Mouse (Mus musculus) ES-Bruce4 (cell line): ENCODE measurements around the gene Magi1. TPM values are rescaled to one million over a fixed set of nuclear protein-coding genes. Genes with fewer than 3 reads are reported as not detected.

Experiments
- H3K27ac ChIP-seq: 2 replicates; pipeline ENCODE4 v1.5.1; 2012; ENCODE audit warnings: low read length, inconsistent platforms; ENCODE audit not compliant: insufficient read depth
- H3K27me3 ChIP-seq: 2 replicates; pipeline ENCODE4 v1.6.1; 2012; ENCODE audit warnings: mild to moderate bottlenecking, low read length, inconsistent platforms; ENCODE audit not compliant: control insufficient read depth, poor library complexity, insufficient read depth, severe bottlenecking
- H3K36me3 ChIP-seq: 2 replicates; pipeline ENCODE4 v1.6.1; 2012; ENCODE audit warnings: inconsistent platforms, mild to moderate bottlenecking, low read length, moderate library complexity; ENCODE audit not compliant: control insufficient read depth, poor library complexity, insufficient read depth, severe bottlenecking
- H3K4me1 ChIP-seq: one replicate; pipeline ENCODE4 v1.8.1; 2011; ENCODE audit warnings: low read length; ENCODE audit not compliant: control insufficient read depth, insufficient read depth
- H3K4me3 ChIP-seq: 2 replicates; pipeline ENCODE4 v1.5.1; 2011; ENCODE audit warnings: low read depth, mild to moderate bottlenecking, low read length
- H3K9ac ChIP-seq: 2 replicates; pipeline ENCODE4 v1.6.1; 2012; ENCODE audit warnings: low read depth, mild to moderate bottlenecking, inconsistent platforms; ENCODE audit not compliant: poor library complexity, severe bottlenecking
- H3K9me3 ChIP-seq: replicated peaks from 2 replicates; pipeline ENCODE4 v1.6.1; 2012; ENCODE audit warnings: mild to moderate bottlenecking, low read length, inconsistent platforms; ENCODE audit not compliant: control insufficient read depth, poor library complexity, insufficient read depth, severe bottlenecking
- CTCF ChIP-seq: IDR thresholded peaks from one replicate; pipeline ENCODE4 v1.8.1; 2011; ENCODE audit warnings: low read depth, low read length
- EP300 ChIP-seq: IDR thresholded peaks from 2 replicates; pipeline ENCODE4 v1.6.1; 2011; ENCODE audit warnings: low read depth, low read length; ENCODE audit not compliant: insufficient read depth
- POLR2A ChIP-seq: IDR thresholded peaks from one replicate; pipeline ENCODE4 v1.8.1; 2011; ENCODE audit warnings: low read length; ENCODE audit not compliant: insufficient read depth
- polyA plus RNA-seq: library from polyadenylated mRNA; stranded (reverse); fragments of >200 nt; gene quantifications from 2 replicates; pipeline ENCODE4 v1.2.4, GENCODE M21; 2011; ENCODE audit warnings: low read depth; ENCODE audit not compliant: missing spikeins, insufficient read depth, insufficient read length

The Magi1 gene
- polyA plus RNA-seq, 1 experiment, result 22.4 TPM

DNA sequence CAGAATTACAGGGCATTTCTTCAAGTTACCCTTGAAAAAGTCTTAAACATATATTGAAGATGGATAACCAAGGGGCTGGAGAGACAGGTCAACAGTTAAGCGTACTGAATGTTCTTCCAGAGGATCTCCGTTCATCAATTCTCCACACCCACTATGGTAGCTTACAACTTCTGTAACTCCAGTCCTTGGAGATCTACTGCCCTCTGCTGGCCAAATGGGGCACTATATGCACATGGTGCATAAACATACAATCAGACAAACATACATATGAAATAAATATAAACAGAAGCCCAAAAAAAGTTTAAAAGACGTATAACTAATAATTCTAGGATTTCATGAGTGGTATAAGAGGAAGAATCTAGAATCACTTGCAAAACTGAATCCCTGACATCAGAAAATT lies 244.8 kb downstream of the Magi1 start:
- peaks cover 4% of the 10 kb centered on the region for H3K4me1 ChIP-seq
- TF ChIP-seq EP300, result no peak
- TF ChIP-seq CTCF, result no peak
- TF ChIP-seq POLR2A, result no peak
- no peak overlapping the region for H3K27ac ChIP-seq
- H3K9ac ChIP-seq, result no peak overlapping the region
- H3K9me3 ChIP-seq, result no peaks in the 10 kb centered on the region
- no peaks in the 10 kb centered on the region for H3K27me3 ChIP-seq
- H3K36me3 ChIP-seq, result no peaks in the 10 kb centered on the region
- no peak overlapping the region for H3K4me3 ChIP-seq

DNA sequence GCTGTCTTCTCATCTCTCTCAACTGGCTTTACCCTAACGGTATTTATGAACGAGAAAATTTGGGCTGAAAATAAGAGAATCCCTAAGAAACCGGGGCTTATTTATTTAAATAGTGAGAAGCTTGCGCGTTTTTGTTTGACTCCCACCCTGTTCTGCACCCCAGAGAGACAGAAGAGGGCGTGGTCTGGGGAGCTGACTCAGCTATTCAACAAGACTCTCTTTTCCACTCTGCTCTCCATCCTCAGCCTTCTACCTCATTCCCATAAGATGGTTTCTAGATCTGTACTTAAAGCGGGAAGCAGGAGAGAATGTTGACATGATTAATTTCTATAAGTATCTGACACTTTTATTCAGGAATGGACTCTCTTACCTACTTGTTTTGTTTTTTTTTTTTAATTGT lies 247.2 kb downstream of the Magi1 start:
- Histone ChIP-seq H3K4me1 (peaks cover 4% of the 10 kb centered on the region), H3K9me3 (no peaks in the 10 kb centered on the region; the same call in 1 of the 2 replicates), H3K27me3 (no peaks in the 10 kb centered on the region), H3K4me3 (no peak overlapping the region), H3K9ac (no peak overlapping the region), H3K27ac (no peak overlapping the region), H3K36me3 (no peaks in the 10 kb centered on the region)
- TF ChIP-seq POLR2A (no peak), EP300 (no peak)

DNA sequence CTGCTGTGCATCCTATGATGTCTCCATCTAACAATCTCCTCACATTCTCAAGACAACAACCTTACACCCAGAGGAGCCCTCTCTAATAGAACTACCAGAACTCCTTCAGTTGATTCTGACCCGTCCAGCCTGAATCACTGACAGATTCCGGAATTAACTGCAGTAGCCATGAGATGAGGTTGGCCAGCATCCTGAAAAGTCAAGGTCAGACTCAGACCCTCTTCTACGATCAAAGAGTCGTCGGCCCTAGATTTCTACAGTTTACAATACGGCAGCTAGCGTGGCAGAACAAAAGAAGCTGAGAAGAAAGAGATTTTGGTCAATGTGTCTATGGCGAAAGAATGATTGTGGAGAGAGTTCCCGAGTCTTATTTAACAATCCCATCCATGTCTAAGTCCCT lies 257.4 kb downstream of the Magi1 start:
- Histone ChIP-seq H3K4me1 (no peaks in the 10 kb centered on the region), H3K9me3 (no peaks in the 10 kb centered on the region), H3K9ac (no peak overlapping the region), H3K4me3 (no peak overlapping the region), H3K36me3 (no peaks in the 10 kb centered on the region), H3K27me3 (no peaks in the 10 kb centered on the region), H3K27ac (no peak overlapping the region)
- TF ChIP-seq CTCF (no peak), EP300 (no peak), POLR2A (no peak)

DNA sequence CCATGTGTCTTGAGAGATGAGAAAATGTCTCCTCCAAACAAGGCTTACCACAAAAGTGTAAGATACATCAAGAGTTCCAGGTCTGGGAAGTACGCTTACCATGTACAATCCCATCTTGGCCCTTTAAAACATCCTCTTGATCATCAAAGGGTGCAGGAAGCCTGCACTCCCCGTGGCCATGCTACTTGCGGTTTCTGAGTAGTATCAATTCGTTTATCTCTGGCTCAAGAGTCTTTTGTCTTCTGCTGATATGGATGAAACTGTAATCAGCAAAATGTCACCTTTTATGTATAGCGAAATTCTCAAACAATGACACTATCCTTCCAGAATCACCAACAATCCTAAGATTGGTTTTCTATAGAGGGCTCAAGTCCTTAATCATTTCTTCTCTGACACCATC lies 261.3 kb downstream of the Magi1 start:
- TF ChIP-seq POLR2A (no peak), CTCF (no peak), EP300 (no peak)
- Histone ChIP-seq H3K9ac (no peak overlapping the region), H3K36me3 (no peaks in the 10 kb centered on the region), H3K9me3 (no peaks in the 10 kb centered on the region), H3K4me1 (no peaks in the 10 kb centered on the region), H3K27ac (no peak overlapping the region), H3K27me3 (no peaks in the 10 kb centered on the region), H3K4me3 (no peak overlapping the region)

DNA sequence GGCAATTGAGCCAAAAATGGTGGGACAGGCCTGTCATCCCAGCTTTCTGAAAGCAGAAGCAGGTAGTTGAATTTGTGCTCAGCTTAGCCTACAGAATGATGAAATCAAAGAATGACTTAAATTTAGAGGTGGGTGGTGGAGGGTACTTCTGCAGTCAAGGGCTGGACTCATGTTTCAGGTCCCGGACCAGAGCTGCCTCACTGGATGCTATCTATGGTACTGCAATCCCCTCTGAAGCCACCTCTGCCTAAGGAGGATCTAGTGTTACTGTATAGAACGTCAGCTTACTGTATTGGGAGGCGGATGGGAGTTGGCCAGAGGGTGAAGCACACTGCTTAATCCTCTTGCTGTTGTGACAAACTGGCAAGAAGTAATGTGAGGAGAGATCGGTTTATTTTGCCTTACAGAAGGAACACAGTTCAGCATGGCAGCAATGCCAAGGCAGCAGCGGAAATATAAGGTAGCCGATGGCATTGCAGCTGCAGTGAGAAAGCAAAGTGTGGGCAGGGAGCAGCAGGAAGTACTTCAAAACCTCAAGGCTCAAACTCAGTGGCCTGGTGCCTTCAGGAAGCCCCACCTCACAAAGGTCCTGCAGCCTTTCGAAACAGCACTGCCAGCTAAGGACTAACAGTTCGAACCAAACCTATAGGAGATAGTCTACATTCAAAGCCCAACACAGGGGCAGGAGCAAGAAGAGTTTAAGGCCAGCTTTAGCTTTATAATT lies 262.3 kb downstream of the Magi1 start:
- no peak for TF ChIP-seq POLR2A
- Histone ChIP-seq H3K4me1 (no peaks in the 10 kb centered on the region), H3K4me3 (no peak overlapping the region), H3K9me3 (no peaks in the 10 kb centered on the region), H3K27me3 (no peaks in the 10 kb centered on the region), H3K9ac (no peak overlapping the region), H3K27ac (no peak overlapping the region), H3K36me3 (no peaks in the 10 kb centered on the region)

DNA sequence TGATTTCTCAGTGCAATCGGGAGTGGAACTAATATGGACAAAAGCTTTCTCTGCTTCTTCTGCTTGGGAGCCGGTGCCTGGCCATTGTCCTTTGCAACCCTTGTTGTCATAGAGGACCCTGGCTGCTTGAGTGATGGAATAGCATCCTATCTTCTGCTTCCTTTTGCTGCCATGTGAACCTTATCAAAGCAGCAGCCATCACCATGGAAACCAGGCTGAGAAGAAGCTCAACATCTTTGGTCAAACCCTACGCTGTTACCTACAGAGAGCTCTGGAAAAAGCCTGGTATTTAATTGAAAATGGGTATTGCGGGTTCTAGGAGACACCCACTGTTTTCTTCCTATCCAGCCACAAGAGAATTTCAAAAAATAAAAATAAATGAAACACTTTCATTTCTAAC lies 263.2 kb downstream of the Magi1 start:
- no peaks in the 10 kb centered on the region for H3K9me3 ChIP-seq

More for the DNA sequence above, 263.2 kb downstream of the Magi1 start:
- Histone ChIP-seq H3K4me1 (no peaks in the 10 kb centered on the region), H3K27ac (no peak overlapping the region), H3K9ac (no peak overlapping the region), H3K27me3 (no peaks in the 10 kb centered on the region), H3K4me3 (no peak overlapping the region), H3K36me3 (no peaks in the 10 kb centered on the region)
- TF ChIP-seq CTCF (no peak), POLR2A (no peak), EP300 (no peak)
